8 mouse cellular contexts compared by ENCODE assay signal in the genomic region with DNA sequence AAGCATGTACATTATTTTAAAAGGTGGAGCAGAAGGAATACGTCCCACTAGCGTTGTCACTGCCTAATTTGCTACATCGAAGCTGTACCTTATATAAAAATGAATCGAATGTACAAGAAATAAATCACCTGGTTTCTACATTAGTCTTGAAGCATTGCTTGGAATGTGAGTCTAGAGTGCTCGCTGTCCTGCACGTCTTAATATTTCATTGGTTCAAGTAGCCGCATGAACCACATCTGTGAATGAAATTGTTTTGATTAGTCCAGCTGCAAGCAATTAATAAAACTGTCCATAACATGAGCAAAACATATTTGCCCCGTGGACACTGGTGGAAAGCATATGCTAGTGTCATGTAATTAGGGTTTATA.
DNase-seq lines count a peak whose midpoint lies in the region; ATAC-seq lines count a peak whose summit lies in the region.

No protein-coding gene starts in this region.

- H3K4me1 ChIP-seq in heart, embryonic 10.5 days: no peaks in the 10 kb centered on the region
- H3K4me1 ChIP-seq in megakaryocyte, embryonic 14.5 days: peaks cover 6% of the 10 kb centered on the region
- H3K4me1 ChIP-seq in limb, embryonic 13.5 days: no peaks in the 10 kb centered on the region
- H3K4me1 ChIP-seq in stomach, embryonic 16.5 days (ENCODE audit: control insufficient read depth, insufficient read depth, low read length): 0 out of 2 replicates have a peak, but pooled peaks cover 4% of the 10 kb centered on the region

- H3K36me3 ChIP-seq in heart, embryonic 10.5 days: no peaks in the 10 kb centered on the region
- H3K36me3 ChIP-seq in megakaryocyte, embryonic 14.5 days (replicated peaks; ENCODE audit: low read length): no peaks in the 10 kb centered on the region
- H3K36me3 ChIP-seq in limb, embryonic 13.5 days: no peaks in the 10 kb centered on the region
- H3K36me3 ChIP-seq in stomach, embryonic 16.5 days (ENCODE audit: control insufficient read depth, insufficient read depth, low read length): no peaks in the 10 kb centered on the region

- no peak overlapping the region for H3K27ac ChIP-seq in heart, embryonic 10.5 days
- no peak overlapping the region for H3K27ac ChIP-seq in limb, embryonic 13.5 days
- no peak overlapping the region for H3K27ac ChIP-seq in stomach, embryonic 16.5 days (ENCODE audit: low read length)

- no peak for ATAC-seq in megakaryocyte, adult 5-6 weeks (ENCODE audit: poor library complexity, severe bottlenecking)
- ATAC-seq in limb, embryonic 13.5 days (ENCODE audit: low FRiP score, low read depth): peak; percentile 34
- peak; percentile 10; the same call in 1 of the 2 replicates for ATAC-seq in stomach, embryonic 16.5 days (ENCODE audit: insufficient read depth, low FRiP score)
- no peak for ATAC-seq in frontal cortex, adult (ENCODE audit: low TSS enrichment)
- ATAC-seq in megakaryocyte-erythroid progenitor cell, adult 5-6 weeks (replicated peaks; ENCODE audit: low FRiP score, low TSS enrichment, poor library complexity, severe bottlenecking): no peak

- H3K9ac ChIP-seq in limb, embryonic 13.5 days: no peak overlapping the region
- H3K9ac ChIP-seq in stomach, embryonic 16.5 days (ENCODE audit: low read length): no peak overlapping the region

- DNase-seq in heart, embryonic 10.5 days (ENCODE audit: low spot score): no peak
- no peak for DNase-seq in heart, postnatal 14 days

- peak overlapping the region; percentile 67 for H3K4me2 ChIP-seq in limb, embryonic 13.5 days (replicated peaks)
- peak overlapping the region; percentile 61 for H3K4me2 ChIP-seq in stomach, embryonic 16.5 days (ENCODE audit: low read depth, low read length)

- intact Hi-C loops in heart, postnatal 14 days (cut with DNase I): no loop called here

- no peaks in the 10 kb centered on the region for H3K9me3 ChIP-seq in heart, embryonic 10.5 days
- 0 out of 2 replicates have a peak, but pooled peaks cover 3% of the 10 kb centered on the region for H3K9me3 ChIP-seq in megakaryocyte, embryonic 14.5 days
- no peaks in the 10 kb centered on the region for H3K9me3 ChIP-seq in limb, embryonic 13.5 days
- H3K9me3 ChIP-seq in stomach, embryonic 16.5 days (replicated peaks; ENCODE audit: control insufficient read depth, low read length): no peaks in the 10 kb centered on the region

- H3K4me3 ChIP-seq in heart, embryonic 10.5 days: peak overlapping the region; percentile 59
- H3K4me3 ChIP-seq in megakaryocyte, embryonic 14.5 days (replicated peaks): peak overlapping the region; percentile 84
- H3K4me3 ChIP-seq in limb, embryonic 13.5 days: peak overlapping the region; percentile 41
- H3K4me3 ChIP-seq in stomach, embryonic 16.5 days (replicated peaks; ENCODE audit: low read length): peak overlapping the region; percentile 45

- WGBS in heart, embryonic 10.5 days: 32% methylated on average over 8 of the region's 8 CpGs
- WGBS in limb, embryonic 13.5 days: 9% methylated on average over 8 of the region's 8 CpGs
- whole genome bisulfite sequencing in stomach, embryonic 16.5 days: 7% methylated on average over 8 of the region's 8 CpGs

- H3K27me3 ChIP-seq in heart, embryonic 10.5 days (ENCODE audit: insufficient read depth, poor library complexity, severe bottlenecking): no peaks in the 10 kb centered on the region
- H3K27me3 ChIP-seq in megakaryocyte, embryonic 14.5 days (replicated peaks): peaks cover 7% of the 10 kb centered on the region
- H3K27me3 ChIP-seq in limb, embryonic 13.5 days: no peaks in the 10 kb centered on the region
- H3K27me3 ChIP-seq in stomach, embryonic 16.5 days (ENCODE audit: control insufficient read depth, insufficient read depth, low read length): no peaks in the 10 kb centered on the region

Comparison
In these comparisons a context has a peak if more than half of its experiments do, and no peak if none do; other contexts are left out.
1. ATAC-seq: peak in limb, embryonic 13.5 days (single experiment) and stomach, embryonic 16.5 days (single experiment); none in megakaryocyte, adult 5-6 weeks (single experiment), frontal cortex, adult (single experiment) and megakaryocyte-erythroid progenitor cell, adult 5-6 weeks (single experiment).
2. Peak in every context shown above with its lines, with median percentiles within 50 percentile points of each other: H3K4me3 ChIP-seq.